Mouse (Mus musculus) urinary bladder, postnatal 25 days (tissue): ENCODE results near the gene Tbcd.
A peak's percentile ranks its signal among the peaks of the same experiment; 100 is the strongest.

ENCODE experiments used
- DNase-seq: peaks from one replicate; pipeline ENCODE4 v3.0.0; 2022; ENCODE audit warnings: low spot score

The Tbcd gene

GRCm38 (mm10) chr11:121475699-121476415, 24.1 kb downstream of the Tbcd start:
- peak; percentile 74 for DNase-seq

GRCm38 (mm10) chr11:121479476-121480203, 27.9 kb downstream of the Tbcd start:
- DNase-seq, result no peak

GRCm38 (mm10) chr11:121481129-121481528, 29.4 kb downstream of the Tbcd start:
- DNase-seq, result no peak

GRCm38 (mm10) chr11:121485882-121486281, 34.1 kb downstream of the Tbcd start:
- DNase-seq, result no peak

GRCm38 (mm10) chr11:121490651-121491050, 38.9 kb downstream of the Tbcd start:
- DNase-seq, result no peak

- DNase-seq, result no peak
Measured at GRCm38 (mm10) chr11:121500595-121500994, 48.8 kb downstream of the Tbcd start.

GRCm38 (mm10) chr11:121501525-121501924, 49.8 kb downstream of the Tbcd start:
- no peak for DNase-seq

GRCm38 (mm10) chr11:121502000-121502860, 50.5 kb downstream of the Tbcd start:
- DNase-seq, result no peak

- DNase-seq, result no peak
Measured at GRCm38 (mm10) chr11:121508478-121508877, 56.7 kb downstream of the Tbcd start.

- DNase-seq, result no peak
Measured at GRCm38 (mm10) chr11:121510512-121511246, 58.9 kb downstream of the Tbcd start.

- DNase-seq, result no peak
Measured at GRCm38 (mm10) chr11:121512896-121513572, 61.3 kb downstream of the Tbcd start.

- peak; percentile 34 for DNase-seq
Measured at GRCm38 (mm10) chr11:121515996-121516395, 64.2 kb downstream of the Tbcd start.

- DNase-seq, result no peak
Measured at GRCm38 (mm10) chr11:121516906-121517305, 65.2 kb downstream of the Tbcd start.

GRCm38 (mm10) chr11:121517687-121518465, 66.1 kb downstream of the Tbcd start:
- DNase-seq, result no peak

- DNase-seq, result peak; percentile 51
Measured at GRCm38 (mm10) chr11:121519131-121519530, 67.4 kb downstream of the Tbcd start, which contains the start of gene Zfp750. Zfp750 (minus strand) TSS chr11:121519333.

- no peak for DNase-seq
Measured at GRCm38 (mm10) chr11:121519703-121520102, 68.0 kb downstream of the Tbcd start.

GRCm38 (mm10) chr11:121520761-121521160, 69.0 kb downstream of the Tbcd start:
- DNase-seq, result no peak

GRCm38 (mm10) chr11:121522156-121522762, 70.5 kb downstream of the Tbcd start:
- no peak for DNase-seq

GRCm38 (mm10) chr11:121524191-121524590, 72.4 kb downstream of the Tbcd start:
- no peak for DNase-seq

GRCm38 (mm10) chr11:121529747-121530146, 78.0 kb downstream of the Tbcd start:
- no peak for DNase-seq
